Mouse (Mus musculus) ovary, postnatal 36 days (tissue): ENCODE data around the gene Epor.

Experiments
- DNase-seq: peaks from one replicate; pipeline ENCODE4 v3.0.0; 2022; ENCODE audit warnings: low spot score, mixed read lengths

Epor gene

DNA sequence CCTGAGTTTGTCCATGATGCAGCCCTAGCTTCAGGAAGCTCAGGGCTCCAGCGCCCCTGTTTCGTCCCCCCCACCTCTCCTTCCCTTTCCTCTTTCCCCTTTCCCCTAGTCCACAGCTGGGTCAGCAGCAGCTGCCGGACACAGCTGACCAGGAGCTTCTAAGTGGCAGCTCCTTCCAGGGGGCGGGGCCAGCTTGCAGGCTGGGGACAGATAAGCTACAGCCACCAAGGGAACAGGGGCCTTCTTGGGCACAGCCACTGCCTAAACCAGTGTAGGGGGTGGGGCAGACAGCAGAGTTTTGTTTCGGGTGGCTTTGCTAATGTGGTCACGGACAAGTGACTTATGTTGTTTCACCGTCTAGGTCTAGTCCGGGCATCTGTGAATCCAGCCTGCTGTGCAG is at the start of gene Epor:
TSS of gene Epor (minus strand) at position 90 of the 400 bp plus-strand sequence.
- peak; percentile 28 for DNase-seq

DNA sequence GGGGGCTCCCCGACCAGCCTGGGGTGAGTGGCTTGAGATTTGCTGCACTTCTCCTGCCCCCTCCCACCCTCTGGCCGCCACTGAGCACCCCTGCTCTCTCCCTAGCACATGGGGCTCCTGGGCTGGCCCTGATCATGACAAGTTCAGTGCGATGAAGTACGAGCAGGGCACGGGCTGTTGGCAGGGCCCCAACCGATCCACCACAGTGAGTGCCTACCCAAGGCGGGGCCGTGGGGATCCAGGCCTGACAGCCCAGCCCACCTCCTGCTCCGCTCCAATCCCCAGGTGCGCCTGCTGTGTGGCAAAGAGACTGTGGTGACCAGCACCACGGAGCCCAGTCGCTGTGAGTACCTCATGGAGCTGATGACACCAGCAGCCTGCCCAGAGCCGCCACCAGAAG is 49.4 kb upstream of the Epor start:
- DNase-seq = no peak

GRCm38 (mm10) chr9:22011055-22011454 is 47.7 kb upstream of the Epor start:
- no peak for DNase-seq

- no peak for DNase-seq
Observed at GRCm38 (mm10) chr9:22004546-22004945, 41.2 kb upstream of the Epor start.

DNA sequence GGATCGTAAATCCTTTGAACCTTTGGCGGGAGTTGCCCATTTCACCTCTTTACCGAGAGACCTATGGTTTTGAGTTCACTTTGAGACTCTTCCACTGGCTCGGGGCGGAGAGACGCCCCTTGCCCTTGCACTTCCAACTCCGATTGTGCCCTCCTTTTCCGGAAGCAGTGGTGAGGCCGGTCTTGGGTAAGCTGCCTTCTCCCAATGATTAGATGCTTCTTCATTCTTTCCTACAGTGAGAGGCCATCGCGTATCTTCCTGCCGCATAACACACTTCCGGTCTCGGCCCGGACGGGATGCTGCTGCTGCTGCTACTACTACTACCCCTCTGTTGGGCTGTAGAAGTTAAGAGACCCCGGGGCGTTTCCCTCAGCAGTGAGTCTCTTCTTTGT is 39.9 kb upstream of the Epor start:
- DNase-seq = no peak

DNA sequence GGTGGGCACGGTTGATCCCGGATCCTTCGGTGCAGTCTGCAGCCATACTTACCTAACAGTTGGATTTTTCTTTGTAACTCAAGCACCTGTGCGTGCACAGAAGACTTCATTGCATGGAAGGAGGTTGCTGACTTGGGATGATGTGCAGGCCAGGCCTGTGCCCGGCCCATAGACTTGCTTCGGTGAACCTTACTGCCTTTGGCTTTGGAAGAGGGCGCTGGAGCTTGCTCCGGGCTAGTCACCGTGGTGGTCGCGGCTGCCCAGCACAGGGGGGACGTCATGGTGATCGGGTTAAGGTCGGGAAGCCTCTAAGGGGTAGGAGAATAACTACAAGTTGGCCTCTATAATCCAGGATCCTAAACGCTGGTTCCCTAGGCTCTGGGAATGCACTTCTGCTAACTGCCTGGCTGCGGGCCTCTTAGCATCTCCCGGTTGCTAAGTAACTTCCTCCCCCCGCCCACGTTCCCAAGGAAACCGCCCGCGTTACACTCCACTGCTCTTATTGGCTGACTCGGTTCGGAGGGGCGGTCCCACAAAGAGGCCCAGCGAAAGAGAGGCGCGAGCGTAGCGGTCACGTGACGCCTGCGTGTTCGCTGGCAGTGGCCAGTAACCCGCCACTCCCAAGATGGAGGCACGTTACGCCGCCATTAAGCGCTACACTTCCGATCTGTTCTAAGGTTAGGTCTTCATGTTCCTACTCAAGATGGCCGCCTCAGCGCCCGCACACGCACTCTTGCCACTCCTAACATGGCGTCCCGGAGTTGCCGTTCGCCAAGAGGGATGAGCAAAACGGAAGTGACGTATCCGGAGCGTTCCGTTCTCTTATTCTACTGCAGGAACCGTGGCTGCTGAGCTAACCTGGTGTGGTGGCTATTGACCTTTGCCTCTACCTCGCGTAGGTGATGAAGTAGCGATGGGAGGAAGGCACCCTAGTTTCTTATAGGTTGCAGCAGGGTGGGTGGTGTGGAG is 39.2 kb upstream of the Epor start, which contains the start of the genes Ccdc151 and Prkcsh:
TSS of gene Ccdc151 (minus strand) at position 441 of the 969 bp plus-strand sequence.
TSS of gene Prkcsh (plus strand) at position 613 of the 969 bp plus-strand sequence.
- DNase-seq = peak; percentile 98

- no peak for DNase-seq
Observed at GRCm38 (mm10) chr9:22001633-22002032, 38.3 kb upstream of the Epor start.

GRCm38 (mm10) chr9:22000296-22000695 is 37.0 kb upstream of the Epor start:
- no peak for DNase-seq

GRCm38 (mm10) chr9:21996178-21996867 is 33.0 kb upstream of the Epor start:
- DNase-seq = no peak

GRCm38 (mm10) chr9:21992227-21992626 is 28.9 kb upstream of the Epor start:
- no peak for DNase-seq

GRCm38 (mm10) chr9:21989230-21990110 is 26.2 kb upstream of the Epor start, which contains the start of gene Rgl3:
TSS of gene Rgl3 (minus strand) at chr9:21989446.
- DNase-seq = peak; percentile 70

GRCm38 (mm10) chr9:21988421-21989101 is 25.3 kb upstream of the Epor start:
- peak; percentile 45 for DNase-seq

GRCm38 (mm10) chr9:21987592-21988342 is 24.5 kb upstream of the Epor start:
- DNase-seq = peak; percentile 20

GRCm38 (mm10) chr9:21983911-21984310 is 20.6 kb upstream of the Epor start:
- no peak for DNase-seq

- no peak for DNase-seq
Observed at GRCm38 (mm10) chr9:21978398-21979128, 15.3 kb upstream of the Epor start.

- DNase-seq = no peak
Observed at GRCm38 (mm10) chr9:21977972-21978371, 14.7 kb upstream of the Epor start.

DNA sequence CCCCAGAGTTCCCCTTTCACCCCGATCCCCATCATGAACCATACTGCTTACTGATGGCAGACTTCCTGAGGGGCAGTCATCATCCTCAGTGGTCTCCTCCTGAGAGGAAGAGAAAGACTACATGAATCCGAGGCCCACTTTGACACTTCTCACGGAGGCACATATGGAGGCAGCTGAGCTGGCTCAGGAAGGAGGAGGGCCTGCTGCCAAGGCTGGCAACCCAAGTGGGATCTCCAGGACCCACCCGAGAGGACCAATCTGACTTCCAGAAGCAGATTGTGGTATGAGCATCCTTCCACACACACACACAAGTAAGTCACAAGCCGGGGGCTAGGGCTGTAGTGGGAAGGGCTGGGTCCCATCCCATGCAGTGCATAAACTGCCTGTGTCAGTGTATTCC is 14.0 kb upstream of the Epor start:
- no peak for DNase-seq

GRCm38 (mm10) chr9:21976626-21977175 is 13.4 kb upstream of the Epor start:
- no peak for DNase-seq

DNA sequence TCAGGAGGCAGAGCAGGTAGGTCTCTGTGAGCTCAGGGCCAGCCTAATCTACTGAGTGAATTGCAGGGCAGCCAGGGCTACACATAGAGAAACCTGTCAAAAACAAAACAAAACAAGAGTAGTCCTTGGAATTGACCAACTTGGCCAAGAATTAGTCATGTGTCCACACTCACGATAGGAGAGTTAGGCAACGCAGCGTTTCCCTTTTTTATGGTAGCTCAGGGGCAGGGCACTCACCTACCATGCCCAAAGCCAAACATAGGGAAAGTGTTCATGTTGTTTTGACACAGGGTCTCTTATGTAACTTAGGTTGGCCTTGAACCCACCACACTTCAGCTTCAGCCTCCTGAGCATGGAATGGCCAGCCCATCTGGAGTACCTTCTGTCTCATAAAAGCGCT is 6.0 kb upstream of the Epor start:
- no peak for DNase-seq
